Mouse (Mus musculus): ENCODE measurements around the gene Gm498.
A peak's percentile ranks its signal among the peaks of the same experiment; 100 is the strongest.

Gene Gm498

GRCm38 (mm10) chr7:143900667-143901066 lies 34.0 kb downstream of the Gm498 start:
- peak; percentile 9 to 16 for DNase-seq

GRCm38 (mm10) chr7:143905176-143905575 lies 38.5 kb downstream of the Gm498 start:
- no peak for DNase-seq

GRCm38 (mm10) chr7:143905606-143906005 lies 39.0 kb downstream of the Gm498 start:
- DNase-seq, result peak in 1 of 2 experiments; percentile 22

GRCm38 (mm10) chr7:143913611-143914010 lies 47.0 kb downstream of the Gm498 start:
- DNase-seq, result no peak

GRCm38 (mm10) chr7:143919031-143919679 lies 52.5 kb downstream of the Gm498 start:
- DNase-seq, result no peak

GRCm38 (mm10) chr7:143929899-143930298 lies 63.3 kb downstream of the Gm498 start:
- no peak for DNase-seq

GRCm38 (mm10) chr7:143938647-143939046 lies 72.0 kb downstream of the Gm498 start:
- no peak for DNase-seq

GRCm38 (mm10) chr7:143939476-143939875 lies 72.8 kb downstream of the Gm498 start:
- no peak for DNase-seq

GRCm38 (mm10) chr7:143942941-143943691 lies 76.5 kb downstream of the Gm498 start:
- peak; percentile 5 to 45 for DNase-seq

GRCm38 (mm10) chr7:143944421-143944980 lies 77.9 kb downstream of the Gm498 start:
- no peak for DNase-seq
